Mouse (Mus musculus): ENCODE measurements around the gene Klhl26.

Klhl26 gene

GRCm38 (mm10) chr8:70477269-70477982 is 658 bp upstream of the Klhl26 start:
- peak; percentile 80 for DNase-seq (ENCODE audit: low spot score)

- no peak for DNase-seq (ENCODE audit: low spot score)
Observed at GRCm38 (mm10) chr8:70471856-70472255, 4.9 kb downstream of the Klhl26 start.

- DNase-seq (ENCODE audit: low spot score), result no peak
Observed at GRCm38 (mm10) chr8:70469938-70470337, 6.8 kb downstream of the Klhl26 start.

GRCm38 (mm10) chr8:70469295-70469916 is 7.4 kb downstream of the Klhl26 start:
- DNase-seq (ENCODE audit: low spot score), result no peak

- no peak for DNase-seq (ENCODE audit: low spot score)
Observed at GRCm38 (mm10) chr8:70468733-70469132, 8.0 kb downstream of the Klhl26 start.

GRCm38 (mm10) chr8:70467907-70468306 is 8.9 kb downstream of the Klhl26 start:
- DNase-seq (ENCODE audit: low spot score), result no peak

- DNase-seq (ENCODE audit: low spot score), result no peak
Observed at GRCm38 (mm10) chr8:70467229-70467725, 9.5 kb downstream of the Klhl26 start.

- DNase-seq (ENCODE audit: low spot score), result no peak
Observed at GRCm38 (mm10) chr8:70466771-70467170, 10.0 kb downstream of the Klhl26 start.

- no peak for DNase-seq (ENCODE audit: low spot score)
Observed at GRCm38 (mm10) chr8:70466305-70466704, 10.5 kb downstream of the Klhl26 start.

- no peak for DNase-seq (ENCODE audit: low spot score)
Observed at GRCm38 (mm10) chr8:70465701-70466100, 11.1 kb downstream of the Klhl26 start.

- DNase-seq (ENCODE audit: low spot score), result no peak
Observed at GRCm38 (mm10) chr8:70464162-70464561, 12.6 kb downstream of the Klhl26 start.

GRCm38 (mm10) chr8:70463306-70463705 is 13.5 kb downstream of the Klhl26 start:
- DNase-seq (ENCODE audit: low spot score), result no peak

- DNase-seq (ENCODE audit: low spot score), result no peak
Observed at GRCm38 (mm10) chr8:70462516-70462813, 14.3 kb downstream of the Klhl26 start.

- peak; percentile 43 for DNase-seq (ENCODE audit: low spot score)
Observed at GRCm38 (mm10) chr8:70461765-70462515, 14.8 kb downstream of the Klhl26 start.

- no peak for DNase-seq (ENCODE audit: low spot score)
Observed at GRCm38 (mm10) chr8:70460606-70461005, 16.2 kb downstream of the Klhl26 start.

GRCm38 (mm10) chr8:70460199-70460598 is 16.6 kb downstream of the Klhl26 start:
- no peak for DNase-seq (ENCODE audit: low spot score)

- no peak for DNase-seq (ENCODE audit: low spot score)
Observed at GRCm38 (mm10) chr8:70459636-70460035, 17.1 kb downstream of the Klhl26 start.

GRCm38 (mm10) chr8:70458462-70458861 is 18.3 kb downstream of the Klhl26 start:
- DNase-seq (ENCODE audit: low spot score), result no peak

GRCm38 (mm10) chr8:70457882-70458281 is 18.9 kb downstream of the Klhl26 start:
- DNase-seq (ENCODE audit: low spot score), result no peak

GRCm38 (mm10) chr8:70456996-70457395 is 19.8 kb downstream of the Klhl26 start:
- no peak for DNase-seq (ENCODE audit: low spot score)

- DNase-seq (ENCODE audit: low spot score), result no peak
Observed at GRCm38 (mm10) chr8:70453852-70454251, 22.9 kb downstream of the Klhl26 start.

GRCm38 (mm10) chr8:70452196-70452966 is 24.4 kb downstream of the Klhl26 start:
- no peak for DNase-seq (ENCODE audit: low spot score)
